Mouse (Mus musculus): ENCODE data around the gene Zcwpw1. TPM values are rescaled to one million over a fixed set of nuclear protein-coding genes. Genes with fewer than 3 reads are reported as not detected.

Zcwpw1 gene
- 11.3 and 12.6 TPM in 2 replicates for polyA plus RNA-seq (2012; rRNA removed)

- Histone ChIP-seq H3K27ac (ENCODE audit: insufficient read depth, low read length) (peak within 1 kb of the TSS; percentile 95), H3K4me3 (ENCODE audit: insufficient read depth, low read length) (peak within 1 kb of the TSS; percentile 79), H3K4me1 (ENCODE audit: control insufficient read depth, insufficient read depth, low read length) (peaks cover 10% of the 10 kb centered on the region; the same call in 1 of the 2 replicates)
- peak; percentile 92 for TF ChIP-seq POLR2A (IDR thresholded peaks at IDR 0.05; ENCODE audit: extremely low read depth, insufficient read depth, low read length)
- peak; percentile 48 for TF ChIP-seq CTCF (IDR thresholded peaks at IDR 0.05; ENCODE audit: extremely low read depth, insufficient read depth, low read length)
Measured at GRCm38 (mm10) chr5:137787151-137787928, at the start of gene Zcwpw1, which contains the start of gene Mepce. Gene Zcwpw1, plus strand, starts transcription at chr5:137787798. Gene Mepce, minus strand, starts transcription at chr5:137787655.

GRCm38 (mm10) chr5:137738516-137738915, 49.1 kb upstream of the Zcwpw1 start:
- TF ChIP-seq CTCF (IDR thresholded peaks at IDR 0.05; ENCODE audit: extremely low read depth, insufficient read depth, low read length) (peak; percentile 42; the same call in 1 of the 2 replicates), POLR2A (IDR thresholded peaks at IDR 0.05; ENCODE audit: extremely low read depth, insufficient read depth, low read length) (no peak)
- peaks cover 7% of the 10 kb centered on the region for H3K4me1 ChIP-seq (ENCODE audit: control insufficient read depth, insufficient read depth, low read length)
- H3K4me3 ChIP-seq (ENCODE audit: insufficient read depth, low read length): peak overlapping the region; percentile 9; the same call in 1 of the 2 replicates
- 0 out of 2 replicates have a peak overlapping the region, but pooled peaks have one; percentile 23 for H3K27ac ChIP-seq (ENCODE audit: insufficient read depth, low read length)

GRCm38 (mm10) chr5:137739471-137739870, 48.1 kb upstream of the Zcwpw1 start:
- H3K4me3 ChIP-seq (ENCODE audit: insufficient read depth, low read length): peak overlapping the region; percentile 89
- peaks cover 2% of the 10 kb centered on the region for H3K4me1 ChIP-seq (ENCODE audit: control insufficient read depth, insufficient read depth, low read length)
- TF ChIP-seq CTCF (IDR thresholded peaks at IDR 0.05; ENCODE audit: extremely low read depth, insufficient read depth, low read length) (no peak), POLR2A (IDR thresholded peaks at IDR 0.05; ENCODE audit: extremely low read depth, insufficient read depth, low read length) (no peak)
- no peak overlapping the region for H3K27ac ChIP-seq (ENCODE audit: insufficient read depth, low read length)

- TF ChIP-seq POLR2A (IDR thresholded peaks at IDR 0.05; ENCODE audit: extremely low read depth, insufficient read depth, low read length) (no peak), CTCF (IDR thresholded peaks at IDR 0.05; ENCODE audit: extremely low read depth, insufficient read depth, low read length) (no peak)
- H3K27ac ChIP-seq (ENCODE audit: insufficient read depth, low read length): peak overlapping the region; percentile 43; the same call in 1 of the 2 replicates
- peaks cover 2% of the 10 kb centered on the region for H3K4me1 ChIP-seq (ENCODE audit: control insufficient read depth, insufficient read depth, low read length)
- H3K4me3 ChIP-seq (ENCODE audit: insufficient read depth, low read length): peak overlapping the region; percentile 89
Measured at GRCm38 (mm10) chr5:137740506-137740905, 47.1 kb upstream of the Zcwpw1 start.

- Histone ChIP-seq H3K4me1 (ENCODE audit: control insufficient read depth, insufficient read depth, low read length) (peaks cover 2% of the 10 kb centered on the region), H3K27ac (ENCODE audit: insufficient read depth, low read length) (peak within 1 kb of the TSS; percentile 49; the same call in 1 of the 2 replicates), H3K4me3 (ENCODE audit: insufficient read depth, low read length) (peak within 1 kb of the TSS; percentile 89)
- TF ChIP-seq CTCF (IDR thresholded peaks at IDR 0.05; ENCODE audit: extremely low read depth, insufficient read depth, low read length) (peak; percentile 22; the same call in 1 of the 2 replicates), POLR2A (IDR thresholded peaks at IDR 0.05; ENCODE audit: extremely low read depth, insufficient read depth, low read length) (peak; percentile 23; the same call in 1 of the 2 replicates)
Measured at GRCm38 (mm10) chr5:137741023-137741931, 46.3 kb upstream of the Zcwpw1 start, which contains the start of gene Nyap1. Gene Nyap1, minus strand, starts transcription at chr5:137741607.

- Histone ChIP-seq H3K27ac (ENCODE audit: insufficient read depth, low read length) (no peak overlapping the region), H3K4me1 (ENCODE audit: control insufficient read depth, insufficient read depth, low read length) (peaks cover 2% of the 10 kb centered on the region), H3K4me3 (ENCODE audit: insufficient read depth, low read length) (peak overlapping the region; percentile 89; the same call in 1 of the 2 replicates)
- no peak for TF ChIP-seq POLR2A (IDR thresholded peaks at IDR 0.05; ENCODE audit: extremely low read depth, insufficient read depth, low read length)
- TF ChIP-seq CTCF (IDR thresholded peaks at IDR 0.05; ENCODE audit: extremely low read depth, insufficient read depth, low read length): no peak
Measured at GRCm38 (mm10) chr5:137742048-137742447, 45.5 kb upstream of the Zcwpw1 start.

- Histone ChIP-seq H3K4me1 (ENCODE audit: control insufficient read depth, insufficient read depth, low read length) (peaks cover 2% of the 10 kb centered on the region), H3K27ac (ENCODE audit: insufficient read depth, low read length) (no peak overlapping the region), H3K4me3 (ENCODE audit: insufficient read depth, low read length) (no peak overlapping the region)
- TF ChIP-seq CTCF (IDR thresholded peaks at IDR 0.05; ENCODE audit: extremely low read depth, insufficient read depth, low read length) (no peak), POLR2A (IDR thresholded peaks at IDR 0.05; ENCODE audit: extremely low read depth, insufficient read depth, low read length) (no peak)
Measured at GRCm38 (mm10) chr5:137742836-137743235, 44.8 kb upstream of the Zcwpw1 start.

GRCm38 (mm10) chr5:137744197-137744596, 43.4 kb upstream of the Zcwpw1 start:
- Histone ChIP-seq H3K27ac (ENCODE audit: insufficient read depth, low read length) (no peak overlapping the region), H3K4me3 (ENCODE audit: insufficient read depth, low read length) (no peak overlapping the region), H3K4me1 (ENCODE audit: control insufficient read depth, insufficient read depth, low read length) (no peaks in the 10 kb centered on the region)
- TF ChIP-seq CTCF (IDR thresholded peaks at IDR 0.05; ENCODE audit: extremely low read depth, insufficient read depth, low read length) (no peak), POLR2A (IDR thresholded peaks at IDR 0.05; ENCODE audit: extremely low read depth, insufficient read depth, low read length) (no peak)

All from cortical plate, adult 2 months (tissue).